Mouse (Mus musculus): ENCODE results near the gene Cfap299. TPM values are rescaled to one million over a fixed set of nuclear protein-coding genes. Genes with fewer than 3 reads are reported as not detected.

The Cfap299 gene
- polyA plus RNA-seq, 1 experiment = not detected

- Histone ChIP-seq H3K4me1 (ENCODE audit: control insufficient read depth) (no peaks in the 10 kb centered on the region), H3K27me3 (ENCODE audit: control insufficient read depth) (no peaks in the 10 kb centered on the region), H3K36me3 (ENCODE audit: control insufficient read depth) (no peaks in the 10 kb centered on the region), H3K9me3 (ENCODE audit: control insufficient read depth, low read length) (peaks cover 16% of the 10 kb centered on the region), H3K4me3 (replicated peaks) (no peak overlapping the region)
- TF ChIP-seq GATA1 (IDR thresholded peaks at IDR 0.05; ENCODE audit: low read length) = no peak
- TF ChIP-seq TAL1 (IDR thresholded peaks at IDR 0.05; ENCODE audit: low read length) = no peak
Observed at GRCm38 (mm10) chr5:98424965-98425364, 95.9 kb downstream of the Cfap299 start.

GRCm38 (mm10) chr5:98426112-98426511, 97.0 kb downstream of the Cfap299 start:
- no peak for TF ChIP-seq GATA1 (IDR thresholded peaks at IDR 0.05; ENCODE audit: low read length)
- no peak for TF ChIP-seq TAL1 (IDR thresholded peaks at IDR 0.05; ENCODE audit: low read length)
- no peaks in the 10 kb centered on the region for H3K36me3 ChIP-seq (ENCODE audit: control insufficient read depth)
- no peak overlapping the region for H3K4me3 ChIP-seq (replicated peaks)
- H3K27me3 ChIP-seq (ENCODE audit: control insufficient read depth) = no peaks in the 10 kb centered on the region
- H3K9me3 ChIP-seq (ENCODE audit: control insufficient read depth, low read length) = peaks cover 16% of the 10 kb centered on the region
- no peaks in the 10 kb centered on the region for H3K4me1 ChIP-seq (ENCODE audit: control insufficient read depth)

- Histone ChIP-seq H3K9me3 (ENCODE audit: control insufficient read depth, low read length) (peaks cover 14% of the 10 kb centered on the region), H3K4me1 (ENCODE audit: control insufficient read depth) (no peaks in the 10 kb centered on the region), H3K27me3 (ENCODE audit: control insufficient read depth) (no peaks in the 10 kb centered on the region), H3K4me3 (replicated peaks) (no peak overlapping the region), H3K36me3 (ENCODE audit: control insufficient read depth) (no peaks in the 10 kb centered on the region)
- TF ChIP-seq GATA1 (IDR thresholded peaks at IDR 0.05; ENCODE audit: low read length) = no peak
- no peak for TF ChIP-seq TAL1 (IDR thresholded peaks at IDR 0.05; ENCODE audit: low read length)
Observed at GRCm38 (mm10) chr5:98430060-98430459, 101.0 kb downstream of the Cfap299 start.

- TF ChIP-seq TAL1 (IDR thresholded peaks at IDR 0.05; ENCODE audit: low read length) = no peak
- TF ChIP-seq GATA1 (IDR thresholded peaks at IDR 0.05; ENCODE audit: low read length) = no peak
Observed at GRCm38 (mm10) chr5:98438686-98439085, 109.6 kb downstream of the Cfap299 start.

GRCm38 (mm10) chr5:98446771-98447462, 117.8 kb downstream of the Cfap299 start:
- TF ChIP-seq TAL1 (IDR thresholded peaks at IDR 0.05; ENCODE audit: low read length) = no peak
- no peak for TF ChIP-seq GATA1 (IDR thresholded peaks at IDR 0.05; ENCODE audit: low read length)
- H3K36me3 ChIP-seq (ENCODE audit: control insufficient read depth) = no peaks in the 10 kb centered on the region
- H3K9me3 ChIP-seq (ENCODE audit: control insufficient read depth, low read length) = peaks cover 8% of the 10 kb centered on the region; the same call in 1 of the 2 replicates
- H3K4me1 ChIP-seq (ENCODE audit: control insufficient read depth) = no peaks in the 10 kb centered on the region
- no peaks in the 10 kb centered on the region for H3K27me3 ChIP-seq (ENCODE audit: control insufficient read depth)
- H3K4me3 ChIP-seq (replicated peaks) = no peak overlapping the region

More at GRCm38 (mm10) chr5:98438686-98439085, 109.6 kb downstream of the Cfap299 start:
- Histone ChIP-seq H3K4me1 (ENCODE audit: control insufficient read depth) (no peaks in the 10 kb centered on the region), H3K36me3 (ENCODE audit: control insufficient read depth) (no peaks in the 10 kb centered on the region), H3K4me3 (replicated peaks) (no peak overlapping the region), H3K27me3 (ENCODE audit: control insufficient read depth) (no peaks in the 10 kb centered on the region), H3K9me3 (ENCODE audit: control insufficient read depth, low read length) (peaks cover 11% of the 10 kb centered on the region; the same call in 1 of the 2 replicates)

- no peaks in the 10 kb centered on the region for H3K36me3 ChIP-seq (ENCODE audit: control insufficient read depth)
- TF ChIP-seq GATA1 (IDR thresholded peaks at IDR 0.05; ENCODE audit: low read length) = no peak
- peaks cover 12% of the 10 kb centered on the region for H3K9me3 ChIP-seq (ENCODE audit: control insufficient read depth, low read length)
- no peaks in the 10 kb centered on the region for H3K4me1 ChIP-seq (ENCODE audit: control insufficient read depth)
- no peak overlapping the region for H3K4me3 ChIP-seq (replicated peaks)
- no peaks in the 10 kb centered on the region for H3K27me3 ChIP-seq (ENCODE audit: control insufficient read depth)
Observed at GRCm38 (mm10) chr5:98449873-98450272, 120.8 kb downstream of the Cfap299 start.

- Histone ChIP-seq H3K4me3 (replicated peaks) (no peak overlapping the region), H3K9me3 (ENCODE audit: control insufficient read depth, low read length) (peaks cover 9% of the 10 kb centered on the region; the same call in 1 of the 2 replicates), H3K36me3 (ENCODE audit: control insufficient read depth) (no peaks in the 10 kb centered on the region), H3K4me1 (ENCODE audit: control insufficient read depth) (no peaks in the 10 kb centered on the region), H3K27me3 (ENCODE audit: control insufficient read depth) (no peaks in the 10 kb centered on the region)
- no peak for TF ChIP-seq GATA1 (IDR thresholded peaks at IDR 0.05; ENCODE audit: low read length)
- no peak for TF ChIP-seq TAL1 (IDR thresholded peaks at IDR 0.05; ENCODE audit: low read length)
Observed at GRCm38 (mm10) chr5:98466882-98467535, 137.9 kb downstream of the Cfap299 start.

- Histone ChIP-seq H3K27me3 (ENCODE audit: control insufficient read depth) (no peaks in the 10 kb centered on the region), H3K9me3 (ENCODE audit: control insufficient read depth, low read length) (peaks cover 2% of the 10 kb centered on the region; the same call in 1 of the 2 replicates), H3K4me3 (replicated peaks) (no peak overlapping the region), H3K36me3 (ENCODE audit: control insufficient read depth) (no peaks in the 10 kb centered on the region), H3K4me1 (ENCODE audit: control insufficient read depth) (no peaks in the 10 kb centered on the region)
- TF ChIP-seq TAL1 (IDR thresholded peaks at IDR 0.05; ENCODE audit: low read length) (no peak), GATA1 (IDR thresholded peaks at IDR 0.05; ENCODE audit: low read length) (no peak)
Observed at GRCm38 (mm10) chr5:98470052-98470451, 140.9 kb downstream of the Cfap299 start.

GRCm38 (mm10) chr5:98476539-98476938, 147.4 kb downstream of the Cfap299 start:
- no peaks in the 10 kb centered on the region for H3K36me3 ChIP-seq (ENCODE audit: control insufficient read depth)
- TF ChIP-seq GATA1 (IDR thresholded peaks at IDR 0.05; ENCODE audit: low read length) (no peak), TAL1 (IDR thresholded peaks at IDR 0.05; ENCODE audit: low read length) (no peak)
- no peaks in the 10 kb centered on the region for H3K4me1 ChIP-seq (ENCODE audit: control insufficient read depth)
- H3K4me3 ChIP-seq (replicated peaks) = no peak overlapping the region
- no peaks in the 10 kb centered on the region for H3K27me3 ChIP-seq (ENCODE audit: control insufficient read depth)
- H3K9me3 ChIP-seq (ENCODE audit: control insufficient read depth, low read length) = peaks cover 8% of the 10 kb centered on the region; the same call in 1 of the 2 replicates
